Mouse (Mus musculus): ENCODE results near the gene Spcs3. TPM values are rescaled to one million over a fixed set of nuclear protein-coding genes. Genes with fewer than 3 reads are reported as not detected.

The Spcs3 gene
- total and polyA plus RNA-seq, 3 experiments = 6.8 to 43.9 (median 43.3) TPM

- DNase-seq = no peak
These were observed 21.7 kb downstream of the Spcs3 start for GRCm38 (mm10) chr8:54508096-54508456.

GRCm38 (mm10) chr8:54507428-54508095 lies 22.2 kb downstream of the Spcs3 start:
- peak; percentile 69 for DNase-seq

- DNase-seq = no peak
These were observed 24.7 kb downstream of the Spcs3 start for GRCm38 (mm10) chr8:54505060-54505459.

- no peak for DNase-seq
These were observed 26.7 kb downstream of the Spcs3 start for GRCm38 (mm10) chr8:54503104-54503503.

- DNase-seq = no peak
These were observed 35.9 kb downstream of the Spcs3 start for GRCm38 (mm10) chr8:54493915-54494314.

- peak; percentile 21 for DNase-seq
These were observed 36.7 kb downstream of the Spcs3 start for GRCm38 (mm10) chr8:54493110-54493509.

GRCm38 (mm10) chr8:54491934-54492333 lies 37.9 kb downstream of the Spcs3 start:
- no peak for DNase-seq

GRCm38 (mm10) chr8:54491057-54491690 lies 38.6 kb downstream of the Spcs3 start:
- DNase-seq = no peak

- no peak for DNase-seq
These were observed 41.4 kb downstream of the Spcs3 start for GRCm38 (mm10) chr8:54488437-54488836.

GRCm38 (mm10) chr8:54486555-54487273 lies 43.1 kb downstream of the Spcs3 start:
- DNase-seq = no peak

Other genes starting within 250 kb of the Spcs3 start
- not detected for gene Asb5, start 418 bp downstream of the Spcs3 start, total RNA-seq (2021)
- 2.4 and 4.4 TPM in 2 replicates for gene Asb5, start 418 bp downstream of the Spcs3 start, polyA plus RNA-seq (2012; rRNA removed)
- under 1 TPM in 1 of 2 experiments, not detected in 1; 0.83 TPM for gene Spata4, start 70.8 kb upstream of the Spcs3 start, total RNA-seq (2021)
- not detected in 2 replicates for gene Spata4, start 70.8 kb upstream of the Spcs3 start, polyA plus RNA-seq (2012; rRNA removed)

Data from adrenal gland, adult 2 months (tissue).